Mouse (Mus musculus) spleen, postnatal 36 days (tissue): ENCODE measurements around the gene Zfp319.
A peak's percentile ranks its signal among the peaks of the same experiment; 100 is the strongest.

Experiments used
- DNase-seq, 2 experiments: peaks; one replicate each; pipeline ENCODE4 v3.0.0; 2022; ENCODE audit warnings: low spot score in 2 of 2, mixed read lengths in 1 of 2

The Zfp319 gene

DNA sequence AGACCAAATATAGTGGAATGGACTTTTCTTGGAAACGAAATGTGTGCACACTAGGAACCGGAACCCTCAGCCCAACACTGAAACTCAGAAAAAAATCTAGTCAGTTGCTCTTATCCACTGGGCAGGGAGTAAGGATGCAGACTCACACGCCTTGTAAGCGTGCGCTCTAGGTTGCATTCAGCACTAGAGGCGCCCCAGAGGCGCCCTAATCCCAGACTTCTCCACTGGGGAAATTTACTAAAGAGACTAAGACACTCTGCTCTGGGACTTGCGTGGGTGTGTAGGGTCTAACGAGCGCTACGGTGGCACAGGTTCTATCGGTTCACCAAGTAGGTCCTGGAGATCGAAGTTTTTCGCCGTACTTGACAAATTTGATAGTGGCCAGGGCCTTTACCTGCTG is 19.7 kb upstream of the Zfp319 start:
- DNase-seq: no peak

DNA sequence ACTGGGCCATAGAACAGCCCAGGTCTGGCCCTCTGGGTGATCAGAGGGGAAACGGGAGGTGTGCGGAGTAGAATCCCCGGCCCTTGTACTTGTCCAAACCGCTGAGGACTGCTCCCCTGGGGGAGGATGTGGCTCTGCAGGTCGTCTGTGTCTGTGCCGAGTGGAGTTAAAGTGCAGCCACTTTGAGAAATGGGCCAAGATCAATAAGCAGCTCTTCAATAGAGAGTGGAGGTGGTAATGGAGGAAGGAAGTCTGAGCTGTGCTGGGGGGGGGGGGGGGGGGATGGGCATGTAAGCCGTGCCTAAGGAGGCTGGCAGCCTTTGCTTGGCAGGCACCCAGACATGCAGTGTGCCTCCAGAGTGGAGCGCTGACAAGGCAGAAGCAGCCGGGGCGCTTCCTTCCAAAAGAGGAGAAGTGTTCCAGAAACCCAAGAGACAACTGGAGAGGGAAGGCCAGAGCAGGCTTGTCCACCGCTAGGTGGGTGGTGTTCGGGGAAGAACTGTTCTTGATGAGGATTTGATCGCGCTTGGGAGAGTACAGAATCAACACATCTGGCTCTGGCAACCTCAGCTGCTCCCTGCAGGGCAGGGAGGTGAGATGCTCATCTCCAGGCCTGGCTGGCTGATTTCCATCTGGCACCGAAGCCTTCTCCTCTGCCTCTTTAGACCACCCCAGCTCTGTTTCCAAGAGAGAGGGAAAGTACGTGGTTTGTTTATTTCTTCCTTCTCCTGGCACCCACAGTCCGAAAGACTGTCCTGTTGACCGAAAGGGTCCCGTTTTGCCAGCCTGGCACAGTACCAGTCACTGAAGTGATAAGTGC is 17.3 kb upstream of the Zfp319 start:
- DNase-seq: peak in 1 of 2 experiments; percentile 25

DNA sequence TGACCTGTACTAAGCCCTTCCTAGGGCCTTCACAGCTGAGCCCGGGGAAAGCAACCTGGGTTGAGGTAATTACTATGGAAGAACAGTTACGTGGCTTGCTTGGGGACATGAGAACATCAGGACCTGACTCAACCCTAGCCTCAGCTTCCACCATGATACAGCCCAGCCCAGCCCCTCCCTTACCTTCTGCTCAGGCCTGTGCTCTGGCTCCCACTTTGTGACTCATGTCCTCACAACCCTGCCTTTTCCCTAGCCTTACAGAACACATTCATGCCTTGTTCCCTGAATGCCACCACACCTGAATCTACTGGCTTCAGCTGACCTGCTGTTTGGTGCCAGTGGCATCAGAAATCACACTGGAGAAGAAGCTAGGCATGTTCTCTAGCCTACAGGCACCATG is 16.6 kb upstream of the Zfp319 start:
- no peak for DNase-seq

DNA sequence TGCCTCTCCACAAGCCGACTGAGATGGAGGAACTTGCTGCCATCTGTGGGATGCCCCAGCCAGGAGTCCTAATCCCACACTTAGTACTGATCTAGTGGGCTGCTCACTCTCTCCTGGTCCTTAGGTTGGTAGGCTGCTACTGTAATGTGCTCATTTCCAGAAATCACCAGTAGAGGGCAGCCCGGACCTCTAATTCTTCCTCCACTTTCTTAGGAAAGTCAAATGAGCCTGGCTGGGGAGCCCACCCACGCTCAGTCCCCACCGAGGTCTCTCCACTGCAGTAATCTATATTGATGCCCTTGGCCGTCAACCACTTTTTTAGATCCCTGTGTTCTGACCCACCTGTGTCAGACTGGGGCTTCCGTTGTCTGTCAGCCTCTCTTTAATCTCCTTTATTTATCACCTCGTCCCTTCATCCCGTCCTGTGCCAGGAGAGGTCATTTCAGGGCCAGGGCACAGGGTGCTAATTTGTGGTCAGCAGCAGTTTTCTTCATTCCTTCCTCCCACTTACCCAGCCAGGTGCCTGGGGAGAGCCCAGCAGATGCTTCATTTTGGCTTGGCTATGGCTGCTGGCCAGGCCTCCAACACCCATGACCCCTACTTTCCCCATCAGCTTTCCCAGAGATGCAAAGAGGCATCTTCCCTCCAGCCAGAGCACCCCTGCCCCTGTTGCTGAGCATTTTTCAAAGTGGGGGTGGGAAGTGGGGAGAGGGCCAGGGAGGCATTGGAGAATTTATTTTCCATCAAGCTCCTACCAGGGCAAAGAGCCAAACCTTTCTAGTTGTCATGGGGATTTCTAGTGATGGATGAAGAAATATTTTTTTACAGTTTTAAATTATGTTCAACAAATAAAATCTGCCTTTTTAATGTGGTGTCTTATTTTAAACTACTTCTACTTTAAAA is 15.1 kb upstream of the Zfp319 start:
- no peak for DNase-seq

DNA sequence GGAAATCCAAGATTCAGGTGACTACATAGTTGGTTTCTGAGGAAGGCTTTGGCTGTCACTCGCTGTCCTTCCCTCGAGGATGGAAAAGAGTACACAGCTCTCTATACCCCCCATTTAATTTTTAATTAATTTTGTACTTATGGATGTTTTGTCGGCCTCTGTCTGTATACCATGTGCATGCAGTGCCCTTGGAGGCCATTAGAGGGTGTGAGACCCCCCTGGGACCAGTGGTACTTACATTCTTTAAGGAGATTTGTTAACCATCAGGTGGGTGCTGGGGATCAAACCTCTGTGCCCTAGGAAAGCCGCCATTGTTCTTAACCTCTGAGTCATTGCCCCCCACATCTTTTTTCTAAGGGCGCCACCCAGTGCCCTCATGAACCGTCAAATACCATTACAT is 12.9 kb upstream of the Zfp319 start:
- DNase-seq: no peak

DNA sequence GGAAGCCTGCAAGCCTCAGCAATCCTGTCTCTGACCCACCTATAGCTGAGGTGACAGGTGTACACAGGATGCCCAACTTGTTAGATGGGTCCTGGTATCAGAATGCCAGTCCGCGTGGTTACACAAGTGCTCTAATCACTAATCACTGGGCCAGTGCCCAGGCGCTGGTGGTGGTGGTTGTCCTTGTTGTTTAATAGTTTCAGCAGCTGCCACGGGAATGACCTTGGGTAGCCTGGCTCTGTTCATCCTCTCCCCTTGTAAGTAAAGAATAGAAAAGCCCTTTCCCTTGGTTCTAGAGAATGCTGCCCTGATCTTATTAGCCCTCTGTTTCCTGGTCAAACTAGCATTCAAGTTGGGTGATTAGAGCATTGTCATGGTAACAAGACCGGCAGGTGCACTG is 10.0 kb upstream of the Zfp319 start:
- no peak for DNase-seq

DNA sequence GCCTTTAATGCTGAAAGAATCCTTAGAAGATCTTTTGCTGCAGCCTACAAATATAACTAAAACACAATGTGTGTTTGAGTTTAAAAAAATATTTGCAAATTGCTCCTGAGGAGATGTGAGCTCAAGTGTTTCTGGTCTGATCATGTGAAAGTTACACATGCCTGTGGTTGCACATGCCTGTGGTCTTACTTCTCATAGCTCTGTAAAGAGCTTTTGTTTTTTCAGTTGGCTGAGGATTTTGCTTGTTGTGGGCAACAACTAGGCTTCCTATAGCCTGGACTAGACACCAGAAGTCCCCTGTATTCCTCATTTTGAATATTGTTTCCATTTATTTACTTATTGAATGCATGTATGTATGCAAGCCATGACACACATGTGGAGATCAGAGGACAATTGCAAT is 4.6 kb upstream of the Zfp319 start:
- DNase-seq: no peak

DNA sequence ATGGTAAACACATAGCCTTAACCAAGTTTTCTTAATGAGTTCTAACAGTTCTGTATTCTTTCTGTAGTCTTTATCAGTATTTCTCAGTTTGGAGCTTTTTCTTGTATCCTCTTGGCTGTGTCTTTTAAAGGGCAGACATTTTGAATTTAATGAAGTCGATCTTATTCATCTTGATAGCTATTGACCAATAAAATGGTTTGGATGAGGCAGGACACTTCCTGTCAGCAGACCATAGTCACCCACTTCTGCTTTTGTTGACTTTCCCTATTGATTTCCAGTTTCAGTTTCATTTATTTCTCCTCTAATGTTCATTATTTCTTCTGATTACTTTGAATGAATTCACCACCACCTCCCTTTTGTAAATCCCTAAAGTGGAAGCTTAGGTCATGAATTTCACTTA is 4.0 kb upstream of the Zfp319 start:
- no peak for DNase-seq

DNA sequence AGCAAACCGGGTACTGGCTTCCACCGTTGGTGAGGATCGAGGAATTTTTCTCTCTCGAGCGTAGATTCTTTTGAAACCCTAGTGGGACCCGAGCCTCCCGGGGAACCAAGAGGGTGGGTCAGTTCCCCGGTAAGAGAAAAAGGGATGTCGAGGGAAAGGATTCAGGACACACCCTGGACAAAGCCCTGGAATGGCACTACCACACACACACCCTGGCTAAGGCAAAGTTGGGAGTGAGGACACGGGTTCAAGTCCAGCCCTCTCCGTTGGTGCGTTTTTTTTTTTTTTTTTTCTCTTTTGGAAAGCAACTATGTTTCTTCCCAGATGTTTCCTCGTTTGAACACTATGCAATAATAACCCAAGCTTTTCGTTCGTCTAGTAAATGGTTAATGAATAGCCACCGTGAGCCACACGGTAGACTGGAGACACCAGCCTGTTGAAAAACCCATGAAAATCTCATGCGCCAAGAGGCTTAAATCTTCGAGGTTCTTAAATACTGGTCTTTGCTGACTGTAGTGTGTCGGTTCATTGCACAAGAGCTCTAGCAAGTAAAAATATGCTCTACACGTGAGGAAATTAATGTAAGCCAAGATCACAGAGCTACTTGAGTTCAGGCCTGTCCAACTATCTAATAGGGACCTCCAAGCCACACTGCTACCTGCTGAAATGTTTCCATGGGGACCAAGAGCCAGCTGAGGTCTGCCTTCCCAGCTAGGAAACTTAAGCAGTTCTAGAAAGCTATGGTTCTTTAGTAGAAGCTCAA is 868 bp upstream of the Zfp319 start:
- DNase-seq: no peak

DNA sequence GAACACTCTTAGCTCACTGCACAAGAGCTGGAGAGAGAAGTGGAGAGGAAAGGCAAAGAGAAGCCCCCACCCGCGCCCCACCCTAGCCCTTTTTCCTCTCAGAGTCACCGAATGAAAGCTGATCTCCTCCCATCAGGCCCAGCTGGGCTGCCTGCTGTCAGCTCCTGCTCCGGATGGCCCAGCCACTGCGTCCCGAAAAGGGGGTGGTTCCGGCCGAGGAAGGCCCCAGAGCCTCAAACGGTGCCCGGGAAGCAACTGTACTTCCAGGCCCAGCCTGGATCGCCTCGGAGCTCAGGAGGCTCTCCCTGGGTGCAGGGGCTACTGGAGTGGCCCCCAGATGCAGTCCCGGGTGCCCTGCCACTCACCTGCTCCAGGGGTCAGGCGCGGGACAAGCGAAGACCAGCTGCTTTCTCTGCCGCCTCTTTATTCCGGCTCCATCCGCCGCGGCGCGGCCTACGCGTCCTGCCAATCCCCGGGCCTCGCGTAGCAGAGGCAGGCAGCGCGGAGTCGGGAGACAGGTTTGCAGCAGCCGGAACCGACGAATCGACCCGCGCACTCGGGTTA is 512 bp downstream of the Zfp319 start:
- no peak for DNase-seq

DNA sequence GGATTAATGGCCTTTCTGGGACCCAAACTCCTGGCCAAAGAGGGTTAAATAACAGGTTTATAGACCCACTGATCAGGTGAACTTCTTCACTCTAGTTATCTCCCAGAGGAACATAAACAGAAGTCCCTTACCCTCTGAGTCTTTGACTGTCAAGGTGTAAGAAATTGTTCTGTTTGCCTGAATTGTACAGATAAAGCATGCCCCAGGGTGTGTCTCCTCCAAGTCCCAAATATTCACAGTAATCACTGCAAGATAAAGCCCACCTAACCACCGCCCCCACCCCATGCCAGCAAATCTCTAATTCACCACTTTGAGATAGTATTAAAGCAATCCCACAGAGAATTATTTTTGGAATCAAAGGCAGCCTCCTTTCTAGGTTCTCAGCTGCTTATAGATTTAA is 1.4 kb downstream of the Zfp319 start:
- DNase-seq: no peak

DNA sequence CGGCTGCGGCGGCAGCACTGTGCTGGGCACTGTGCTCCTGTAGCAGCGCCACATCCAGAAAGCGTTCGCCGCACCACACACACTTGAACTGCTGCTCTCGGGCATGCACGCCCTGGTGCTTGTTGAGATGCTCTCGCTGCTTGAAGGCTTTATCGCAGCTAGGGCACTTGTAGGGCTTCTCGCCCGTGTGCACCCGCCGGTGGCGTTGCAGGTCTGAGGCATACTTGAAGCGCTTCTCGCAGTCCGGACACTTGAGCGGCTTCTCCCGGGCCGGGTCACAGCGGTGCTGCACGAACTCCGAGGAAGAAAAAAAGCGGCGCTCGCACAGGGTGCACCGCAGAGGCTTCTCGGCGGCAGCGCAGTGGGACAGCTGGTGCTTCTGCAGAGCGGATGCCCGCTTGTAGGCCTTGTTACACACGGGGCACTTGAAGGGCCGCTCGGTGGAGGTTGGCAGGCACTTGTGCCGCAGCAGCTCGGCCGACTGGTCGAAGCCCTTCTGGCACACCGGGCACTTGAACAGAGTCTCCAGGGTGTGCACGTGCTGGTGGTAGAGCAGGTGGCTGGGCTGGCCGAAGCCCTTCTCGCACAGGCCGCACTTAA is 3.8 kb downstream of the Zfp319 start:
- no peak for DNase-seq

DNA sequence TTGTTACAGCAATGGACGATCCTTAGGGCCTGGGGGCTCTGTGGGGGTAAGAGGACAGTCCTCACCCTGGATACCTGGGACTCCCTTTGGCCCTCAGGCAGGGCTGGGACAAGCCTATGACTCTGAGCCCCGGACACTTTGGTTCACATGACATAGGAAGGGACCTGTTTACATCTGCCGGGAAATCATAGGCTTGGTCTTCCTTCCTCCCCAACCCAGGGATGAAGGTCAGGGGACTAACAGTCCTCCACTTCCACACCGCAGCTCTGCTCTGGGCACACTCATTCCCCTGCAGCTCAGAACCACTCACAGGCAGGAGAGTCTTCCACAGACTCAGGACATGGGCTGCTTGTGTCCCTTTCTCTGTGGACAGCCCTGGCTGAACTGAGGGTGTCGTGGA is 4.9 kb downstream of the Zfp319 start:
- DNase-seq: no peak

DNA sequence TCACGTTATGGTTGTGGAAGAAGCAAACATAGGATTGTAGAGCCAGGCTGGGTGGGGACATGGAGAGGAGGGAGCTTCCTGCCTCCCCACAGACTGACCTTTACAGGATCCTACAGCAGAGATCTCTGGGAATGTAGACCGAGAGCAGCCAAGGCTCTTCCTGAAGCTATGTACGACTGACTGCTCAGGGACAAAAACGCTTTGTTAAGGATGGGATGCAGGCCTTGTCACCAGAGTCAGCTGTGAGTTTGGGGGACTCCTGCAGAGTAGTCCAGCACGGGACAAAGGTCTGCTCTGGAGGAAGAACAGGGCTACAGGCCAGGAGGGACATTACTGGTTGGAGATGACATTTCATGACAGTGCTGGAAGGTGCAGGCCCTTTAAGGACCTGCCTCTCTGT is 7.1 kb downstream of the Zfp319 start:
- no peak for DNase-seq

DNA sequence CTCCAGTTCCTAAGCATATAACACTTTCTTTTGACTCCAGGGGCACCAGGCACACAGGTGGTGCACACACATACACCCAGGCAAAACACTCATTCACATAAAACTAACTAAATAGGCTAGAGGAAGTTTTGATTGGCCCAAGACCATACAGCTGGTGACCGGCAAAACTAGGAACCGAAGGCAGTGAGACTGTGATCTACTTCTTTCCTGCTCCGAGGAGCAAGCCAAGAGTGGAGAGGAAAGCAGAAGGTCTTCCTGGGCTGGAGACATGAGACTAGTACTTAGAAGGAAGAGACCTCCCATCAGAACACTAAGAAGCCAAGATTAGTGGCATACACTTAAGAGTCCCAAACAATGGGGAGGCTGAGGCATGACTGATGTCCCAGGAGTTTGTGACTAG is 8.5 kb downstream of the Zfp319 start:
- no peak for DNase-seq

DNA sequence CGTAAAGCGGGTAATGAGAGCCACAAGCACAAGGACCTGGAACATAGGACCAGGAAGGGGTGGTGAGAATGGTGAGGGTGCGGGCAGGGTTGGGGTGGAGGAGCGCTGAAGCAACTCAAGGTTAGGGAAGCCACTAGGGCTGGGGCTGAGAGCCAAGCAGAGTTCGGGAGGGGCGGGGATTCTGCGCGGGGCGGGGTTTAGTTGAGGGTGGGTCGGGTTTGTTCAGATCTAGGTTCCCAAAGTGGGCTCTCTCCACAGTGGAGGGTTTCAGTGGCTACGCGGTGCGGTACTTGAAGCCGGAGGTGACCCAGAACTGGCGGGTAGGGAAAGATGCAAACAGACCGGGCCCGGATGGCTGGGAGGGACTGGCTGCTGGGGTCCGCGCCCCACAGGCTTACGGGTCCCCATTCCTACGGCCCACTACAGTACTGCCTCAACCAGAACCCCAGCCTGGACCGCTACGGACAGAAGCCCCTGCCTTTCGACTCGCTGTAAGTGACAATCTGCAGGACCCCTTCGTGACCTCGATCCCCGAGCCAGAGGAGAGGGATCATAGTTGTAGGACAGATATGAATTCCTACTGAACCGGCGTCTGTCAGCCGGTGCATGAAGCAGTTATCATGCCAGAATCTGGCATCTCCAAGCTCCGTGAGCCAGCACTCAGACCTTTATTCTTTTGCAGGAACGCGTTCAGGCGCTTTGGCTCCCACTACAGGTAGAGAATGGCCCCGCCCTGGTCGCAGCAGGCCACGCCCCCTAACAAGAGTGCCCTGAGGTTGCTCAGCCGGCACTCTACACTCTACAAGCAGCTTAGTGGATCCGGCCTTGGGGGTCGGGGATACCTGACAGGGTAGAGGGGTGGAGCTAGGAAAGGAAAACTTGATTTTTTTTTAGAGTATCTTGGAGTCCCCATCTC is 11.3 kb downstream of the Zfp319 start:
- DNase-seq: peak; percentile 69 to 71

DNA sequence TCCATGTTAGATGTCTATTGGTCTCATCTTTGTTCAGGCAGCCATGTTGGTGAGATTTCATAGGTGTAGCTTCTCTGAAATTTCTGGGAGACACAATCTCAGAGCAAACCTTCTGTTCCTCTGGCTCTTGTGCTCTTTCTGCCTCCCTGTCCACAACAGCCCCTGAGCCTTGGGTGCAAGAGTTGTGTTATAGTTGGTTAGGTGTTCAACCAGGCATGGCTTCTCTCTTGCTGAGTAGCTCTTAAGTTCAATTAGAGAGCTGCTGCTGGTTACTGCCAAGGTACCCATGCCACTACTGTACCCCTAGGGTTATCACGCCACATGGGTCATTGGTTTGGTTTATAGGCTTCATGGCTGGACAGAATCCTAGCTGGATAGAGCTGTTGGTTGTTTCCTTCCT is 16.4 kb downstream of the Zfp319 start:
- DNase-seq: no peak

DNA sequence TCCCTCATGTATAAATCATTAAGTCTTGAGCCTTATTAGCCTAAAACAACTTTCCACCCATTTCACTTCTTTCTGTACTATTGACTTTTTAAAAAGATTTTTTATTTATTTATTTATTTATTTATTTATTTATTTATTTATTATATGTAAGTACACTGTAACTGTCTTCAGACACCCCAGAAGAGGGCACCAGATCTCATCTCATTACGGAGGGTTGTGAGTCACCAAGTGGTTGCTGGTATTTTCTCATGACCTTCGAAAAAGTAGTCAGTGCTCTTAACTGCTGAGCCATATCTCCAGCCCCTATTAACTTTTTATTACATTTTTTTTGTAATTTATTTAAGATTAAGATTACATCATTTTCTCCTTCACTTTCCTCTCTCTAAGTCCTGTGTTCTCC is 17.0 kb downstream of the Zfp319 start:
- no peak for DNase-seq

DNA sequence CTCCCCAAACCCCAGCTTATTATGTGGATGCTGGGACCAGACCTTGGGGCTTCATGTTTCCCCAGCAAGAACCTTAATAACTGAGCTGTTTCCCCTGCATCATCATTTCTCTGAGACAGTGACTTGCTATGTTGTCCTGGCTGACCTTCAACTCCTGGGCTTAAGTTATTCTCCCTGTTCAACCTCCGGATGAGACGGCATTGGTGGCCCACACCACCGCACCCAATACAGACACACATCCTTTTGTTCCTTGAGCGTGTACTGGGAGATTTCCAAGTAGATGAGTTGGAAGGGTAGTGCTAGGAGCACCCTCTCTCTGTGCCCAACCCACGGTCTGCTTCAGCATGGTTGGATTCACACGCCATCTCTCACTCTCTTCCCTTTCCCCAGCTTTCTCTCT is 17.9 kb downstream of the Zfp319 start:
- no peak for DNase-seq

DNA sequence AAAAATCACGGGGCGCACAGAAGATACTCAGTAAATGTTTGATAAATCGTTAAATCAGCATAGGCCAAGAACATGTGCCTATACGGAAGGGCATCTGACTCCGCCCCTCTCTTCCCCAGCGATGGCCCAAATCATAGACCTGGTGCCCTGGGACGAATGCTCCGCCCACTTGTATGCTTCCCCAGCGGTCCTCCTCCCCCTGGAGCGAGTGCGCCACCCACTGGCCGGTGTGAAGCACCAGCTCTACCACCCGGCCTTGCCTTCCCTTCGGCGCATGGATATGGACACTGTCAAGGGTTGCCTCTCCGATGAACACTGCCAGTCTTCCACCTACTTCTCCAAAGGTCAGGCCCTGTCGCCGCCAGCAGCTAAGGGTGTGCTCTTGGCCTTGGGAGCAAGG is 18.9 kb downstream of the Zfp319 start:
- DNase-seq: no peak
